Mouse (Mus musculus) liver, adult 2 months (tissue): Measurements from ENCODE around the gene Fgf15. TPM values are rescaled to one million over a fixed set of nuclear protein-coding genes. Genes with fewer than 3 reads are reported as not detected.

Experiments
- DNase-seq: peaks from one replicate; pipeline ENCODE4 v3.0.0-alpha.2; 2011; ENCODE audit warnings: low read depth, low spot score; ENCODE audit errors: extremely low read depth
- H3K27ac ChIP-seq: fragments of 200-500 bp; replicated peaks from 2 replicates; pipeline ENCODE4 v1.5.1; 2012; ENCODE audit warnings: low read depth, mild to moderate bottlenecking, control low read depth, inconsistent platforms, low read length; ENCODE audit not compliant: insufficient read depth
- H3K27me3 ChIP-seq: fragments of 200-500 bp; 2 replicates; pipeline ENCODE4 v1.6.1; 2012; ENCODE audit warnings: mild to moderate bottlenecking, moderate library complexity, low read length, inconsistent platforms; ENCODE audit not compliant: control insufficient read depth, insufficient read depth
- H3K36me3 ChIP-seq: fragments of 200-500 bp; 2 replicates; pipeline ENCODE4 v1.6.1; 2012; ENCODE audit warnings: low read length, inconsistent platforms; ENCODE audit not compliant: control insufficient read depth, insufficient read depth
- H3K4me1 ChIP-seq: fragments of 200-500 bp; 2 replicates; pipeline ENCODE4 v1.6.1; 2011; ENCODE audit warnings: low read length; ENCODE audit not compliant: control insufficient read depth, insufficient read depth
- H3K4me3 ChIP-seq: fragments of 200-500 bp; 2 replicates; pipeline ENCODE4 v1.5.1; 2011; ENCODE audit warnings: low read depth, mild to moderate bottlenecking, control low read depth, low read length, moderate library complexity; ENCODE audit not compliant: insufficient read depth
- H3K79me2 ChIP-seq: fragments of 200-500 bp; 2 replicates; pipeline ENCODE4 v1.6.1; 2012; ENCODE audit warnings: inconsistent platforms, mild to moderate bottlenecking, low read length, moderate library complexity; ENCODE audit not compliant: control insufficient read depth, insufficient read depth
- H3K9ac ChIP-seq: fragments of 200-500 bp; 2 replicates; pipeline ENCODE4 v1.6.1; 2012; ENCODE audit warnings: low read depth, mild to moderate bottlenecking, control low read depth, inconsistent platforms, low read length
- CTCF ChIP-seq: fragments of 200-500 bp; IDR thresholded peaks from 2 replicates; pipeline ENCODE4 v1.5.1; 2011; ENCODE audit warnings: low read depth, low read length, control low read depth
- POLR2A ChIP-seq: fragments of 200-500 bp; IDR thresholded peaks from 2 replicates; pipeline ENCODE4 v1.6.1; 2011; ENCODE audit warnings: low read length, control low read depth; ENCODE audit not compliant: insufficient read depth; ENCODE audit errors: extremely low read depth
- WGBS: fragments of 180-500 bp; shearing (Covaris S2); methylation state at CpG from one replicate; pipeline ENCODE4 v1.1.7; 2018; 5-methylcytosine and 5-hydroxymethylcytosine counted together
- polyA plus RNA-seq: library from polyadenylated mRNA; depleted of rRNA; stranded (reverse); fragments of >200 nt; gene quantifications from 2 replicates; pipeline ENCODE4 v1.2.3, GENCODE M21; 2012
- total RNA-seq: library from RNA; depleted of rRNA; stranded (reverse); fragments of >200 nt; gene quantifications from 2 replicates; pipeline ENCODE4 v1.2.3, GENCODE M21; 2014

Fgf15 gene
- total and polyA plus RNA-seq, 2 experiments: not detected

DNA sequence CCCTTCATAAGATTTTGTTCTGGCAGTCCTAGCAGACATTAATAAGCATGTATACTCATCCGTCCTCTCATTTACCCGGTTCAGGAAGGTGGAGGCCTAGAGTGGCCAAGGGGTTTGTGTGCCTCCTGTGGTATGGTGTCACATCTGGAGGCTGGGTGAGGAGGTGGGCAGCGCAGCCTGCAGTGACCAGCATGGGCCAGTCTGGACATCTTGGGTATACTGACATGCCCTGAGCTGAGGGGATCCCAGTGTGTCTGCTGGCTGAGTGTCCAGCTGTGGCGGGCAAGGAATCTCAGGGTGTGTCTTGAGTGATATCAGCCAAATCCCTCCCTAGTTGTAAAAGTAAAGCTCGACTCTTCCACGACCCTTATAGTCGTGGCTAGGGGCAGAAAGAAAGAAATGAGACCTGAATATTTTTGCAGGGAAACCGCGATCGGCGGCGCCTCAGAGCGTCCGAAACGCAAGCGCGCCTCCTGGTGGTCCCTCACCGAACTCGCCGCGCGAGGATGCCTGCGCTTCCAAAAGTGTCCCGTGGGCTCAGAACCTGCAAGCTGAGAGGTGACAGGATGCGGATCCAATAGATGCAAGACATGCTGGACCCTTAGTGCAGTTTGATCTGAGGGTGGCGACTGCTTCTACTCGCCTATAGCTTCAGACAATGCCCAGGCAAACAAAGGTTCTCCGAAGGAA lies 10.5 kb downstream of the Fgf15 start:
- H3K79me2 ChIP-seq: no peaks in the 10 kb centered on the region
- no peaks in the 10 kb centered on the region for H3K36me3 ChIP-seq
- WGBS: 14% methylated on average over 28 of the region's 28 CpGs
- DNase-seq: no peak
- no peaks in the 10 kb centered on the region for H3K27me3 ChIP-seq
- no peak overlapping the region for H3K9ac ChIP-seq
- H3K27ac ChIP-seq: no peak overlapping the region
- no peaks in the 10 kb centered on the region for H3K4me1 ChIP-seq
- TF ChIP-seq POLR2A (no peak), CTCF (peak; percentile 85)
- H3K4me3 ChIP-seq: no peak overlapping the region

DNA sequence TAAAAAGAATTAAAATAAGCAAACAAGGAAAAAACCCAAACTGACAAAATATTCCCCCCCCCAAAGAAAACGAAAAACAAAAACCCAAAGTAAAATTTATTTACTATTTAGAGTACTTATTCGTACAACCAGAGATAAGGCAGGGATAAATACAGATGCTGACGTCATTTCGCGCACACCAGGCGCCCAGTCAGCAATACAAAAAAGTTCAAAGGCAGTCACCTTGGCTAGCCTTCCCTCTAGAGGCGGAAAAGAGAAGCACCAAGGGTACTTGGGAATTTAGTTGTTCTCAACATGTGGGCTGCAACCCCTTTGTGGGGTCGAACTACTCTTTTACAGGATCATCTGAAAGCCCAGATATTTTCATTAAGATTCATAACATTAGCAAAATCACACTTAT lies 11.5 kb downstream of the Fgf15 start:
- 10% methylated on average over 8 of the region's 8 CpGs for WGBS

DNA sequence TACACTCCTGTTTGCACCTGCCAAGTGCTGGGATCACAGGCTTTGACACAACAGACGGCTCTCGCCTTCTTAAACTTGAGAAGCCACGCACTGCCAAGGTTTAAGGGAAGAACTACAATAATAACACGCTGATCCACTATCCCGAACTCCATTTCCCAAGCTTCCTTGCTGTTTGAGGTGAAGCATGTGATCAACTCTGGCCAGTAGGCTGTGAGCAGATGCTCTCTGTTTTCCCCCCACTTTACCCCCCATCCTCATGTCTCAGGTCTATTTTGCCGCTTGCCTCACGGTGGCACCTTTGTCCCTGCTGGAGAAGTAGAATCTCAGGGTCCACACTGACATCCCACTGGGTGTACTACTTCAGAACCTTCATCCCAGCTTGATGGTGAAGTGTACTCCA lies 12.4 kb downstream of the Fgf15 start:
- Histone ChIP-seq H3K79me2 (no peaks in the 10 kb centered on the region), H3K9ac (no peak overlapping the region), H3K4me3 (no peak overlapping the region), H3K36me3 (no peaks in the 10 kb centered on the region), H3K27ac (no peak overlapping the region), H3K27me3 (no peaks in the 10 kb centered on the region), H3K4me1 (no peaks in the 10 kb centered on the region)
- WGBS: 38% methylated on average over 7 of the region's 7 CpGs
- DNase-seq: no peak
- TF ChIP-seq CTCF (no peak), POLR2A (no peak)

More for the DNA sequence above, 11.5 kb downstream of the Fgf15 start:
- no peak overlapping the region for H3K27ac ChIP-seq
- no peak overlapping the region for H3K9ac ChIP-seq
- no peak overlapping the region for H3K4me3 ChIP-seq
- no peaks in the 10 kb centered on the region for H3K27me3 ChIP-seq
- TF ChIP-seq CTCF: no peak
- no peak for TF ChIP-seq POLR2A
- no peaks in the 10 kb centered on the region for H3K4me1 ChIP-seq
- no peaks in the 10 kb centered on the region for H3K79me2 ChIP-seq
- no peaks in the 10 kb centered on the region for H3K36me3 ChIP-seq
- no peak for DNase-seq

DNA sequence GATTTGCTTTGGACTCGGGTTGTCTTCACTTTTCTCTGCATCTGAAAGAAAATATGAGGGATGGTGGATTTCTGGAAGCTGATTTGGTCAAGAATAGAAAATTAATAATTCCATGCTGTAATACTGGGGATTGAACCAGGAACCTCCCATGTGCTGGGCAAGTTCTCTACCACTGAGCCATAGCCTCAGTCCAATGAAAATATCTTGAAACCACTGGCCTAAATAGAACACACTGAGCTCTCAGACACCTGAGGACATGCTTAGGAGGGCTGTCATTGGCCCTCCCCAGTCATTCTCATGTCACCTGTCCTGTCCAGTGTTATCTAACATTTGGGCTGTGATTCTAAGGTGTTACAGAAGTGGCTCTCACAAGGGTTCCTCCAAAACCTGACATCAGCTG lies 14.8 kb downstream of the Fgf15 start:
- no peaks in the 10 kb centered on the region for H3K27me3 ChIP-seq
- no peak overlapping the region for H3K27ac ChIP-seq
- TF ChIP-seq CTCF: no peak
- TF ChIP-seq POLR2A: no peak

GRCm38 (mm10) chr7:144912897-144913296 lies 16.6 kb downstream of the Fgf15 start:
- H3K79me2 ChIP-seq: peaks cover 7% of the 10 kb centered on the region; the same call in 1 of the 2 replicates
- H3K4me3 ChIP-seq: no peak overlapping the region
- DNase-seq: no peak
- TF ChIP-seq POLR2A (no peak), CTCF (no peak)
- WGBS: 95% methylated on average over 4 of the region's 4 CpGs
- H3K27me3 ChIP-seq: no peaks in the 10 kb centered on the region
- H3K27ac ChIP-seq: no peak overlapping the region
- H3K4me1 ChIP-seq: peaks cover 7% of the 10 kb centered on the region
- no peak overlapping the region for H3K9ac ChIP-seq
- no peaks in the 10 kb centered on the region for H3K36me3 ChIP-seq

More for the DNA sequence above, 14.8 kb downstream of the Fgf15 start:
- Histone ChIP-seq H3K79me2 (peaks cover 7% of the 10 kb centered on the region; the same call in 1 of the 2 replicates), H3K4me1 (peaks cover 6% of the 10 kb centered on the region), H3K4me3 (no peak overlapping the region), H3K9ac (no peak overlapping the region), H3K36me3 (no peaks in the 10 kb centered on the region)
- DNase-seq: no peak
- WGBS: 78% methylated on average over 1 of the region's 1 CpGs

- Histone ChIP-seq H3K79me2 (peaks cover 7% of the 10 kb centered on the region; the same call in 1 of the 2 replicates), H3K9ac (peak overlapping the region; percentile 29), H3K4me1 (peaks cover 7% of the 10 kb centered on the region), H3K27ac (peak overlapping the region; percentile 41; the same call in 1 of the 2 replicates), H3K27me3 (no peaks in the 10 kb centered on the region), H3K4me3 (peak overlapping the region; percentile 86), H3K36me3 (no peaks in the 10 kb centered on the region)
- no peak for DNase-seq
- 15% methylated on average over 17 of the region's 17 CpGs for WGBS
- TF ChIP-seq POLR2A (no peak), CTCF (0 out of 2 replicates have a peak, but pooled peaks have one; percentile 18)
Observed at GRCm38 (mm10) chr7:144914296-144914947, 18.1 kb downstream of the Fgf15 start.
